Mouse (Mus musculus) thymus, adult 2 months (tissue): Measurements from ENCODE around the gene Sec23b.

Source experiments
- CTCF ChIP-seq: fragments of 200-500 bp; IDR thresholded peaks from 2 replicates; pipeline ENCODE4 v1.5.1; 2012; ENCODE audit warnings: mild to moderate bottlenecking, control low read depth, low read length, moderate library complexity, borderline replicate concordance; ENCODE audit not compliant: control insufficient read depth, poor library complexity, insufficient read depth; ENCODE audit errors: extremely low read depth
- POLR2A ChIP-seq: fragments of 200-500 bp; IDR thresholded peaks from 2 replicates; pipeline ENCODE4 v1.6.1; 2012; ENCODE audit warnings: mild to moderate bottlenecking, low read length, control low read depth, moderate library complexity; ENCODE audit not compliant: control insufficient read depth, poor library complexity, insufficient read depth; ENCODE audit errors: extremely low read depth

DNA sequence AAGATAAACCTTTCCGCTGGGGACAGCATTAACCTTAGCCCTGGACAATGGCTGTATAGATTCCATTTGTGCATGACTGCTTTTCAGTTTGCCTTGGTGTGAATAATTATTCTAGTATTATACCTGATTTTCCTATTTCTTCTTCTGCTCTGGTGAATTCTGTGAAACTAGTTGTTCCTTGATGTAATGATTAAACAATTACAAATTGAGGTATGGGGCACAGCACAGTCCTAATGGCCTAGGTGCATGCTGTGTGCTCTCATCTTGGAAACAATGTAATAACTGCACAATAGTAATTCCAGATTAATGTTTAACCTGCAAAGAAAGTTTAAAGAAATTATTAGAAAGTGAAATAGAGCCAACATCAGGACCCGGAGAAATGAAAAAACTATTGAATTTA is 11.0 kb upstream of the Sec23b start:
- TF ChIP-seq CTCF (no peak), POLR2A (no peak)
